Mouse (Mus musculus): ENCODE data around the gene Lamtor4. TPM values are rescaled to one million over a fixed set of nuclear protein-coding genes. Genes with fewer than 3 reads are reported as not detected.

The Lamtor4 gene
- 100 to 1,000 TPM in 1 of 2 experiments, 10 to 100 TPM in 1; 81.7 to 117 TPM for polyA plus RNA-seq (2017; shearing (Covaris generic))

DNA sequence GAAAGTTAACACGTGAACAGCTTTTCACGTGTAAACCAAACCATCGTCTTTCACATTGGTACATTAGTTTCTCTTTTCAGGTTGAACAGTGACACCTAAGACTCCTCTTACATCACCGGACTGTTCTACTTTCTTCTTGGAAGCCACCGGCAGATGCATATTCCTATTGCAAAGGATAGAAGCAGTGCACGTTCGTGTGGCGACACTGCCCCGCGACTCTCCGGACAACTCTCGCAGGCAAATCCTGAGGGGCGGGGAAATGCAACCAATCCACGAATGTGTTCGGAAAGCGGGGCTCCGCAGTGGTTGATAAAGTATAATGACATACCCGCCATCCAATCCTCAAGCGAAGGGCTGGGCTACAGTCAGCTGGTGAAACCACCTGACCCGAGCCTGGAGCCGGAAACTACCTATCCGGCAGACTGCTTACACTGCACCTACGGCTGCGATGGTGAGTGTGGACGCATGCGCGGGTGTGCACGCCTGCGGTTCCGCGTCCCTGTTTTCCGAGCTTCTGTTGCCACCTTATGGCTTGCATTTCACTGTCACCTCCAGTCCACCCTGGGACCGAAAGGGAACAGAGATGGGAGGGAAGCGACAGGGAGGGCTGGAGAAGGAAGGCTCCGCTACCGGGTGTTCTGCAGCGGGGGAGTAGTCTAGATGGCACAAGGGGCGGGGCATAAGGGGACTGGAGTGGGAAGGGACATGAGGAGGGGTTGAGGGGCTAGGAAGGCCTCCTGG lies at the start of gene Lamtor4:
TSS of gene Lamtor4 (plus strand) at position 130 of the 741 bp plus-strand sequence.

DNA sequence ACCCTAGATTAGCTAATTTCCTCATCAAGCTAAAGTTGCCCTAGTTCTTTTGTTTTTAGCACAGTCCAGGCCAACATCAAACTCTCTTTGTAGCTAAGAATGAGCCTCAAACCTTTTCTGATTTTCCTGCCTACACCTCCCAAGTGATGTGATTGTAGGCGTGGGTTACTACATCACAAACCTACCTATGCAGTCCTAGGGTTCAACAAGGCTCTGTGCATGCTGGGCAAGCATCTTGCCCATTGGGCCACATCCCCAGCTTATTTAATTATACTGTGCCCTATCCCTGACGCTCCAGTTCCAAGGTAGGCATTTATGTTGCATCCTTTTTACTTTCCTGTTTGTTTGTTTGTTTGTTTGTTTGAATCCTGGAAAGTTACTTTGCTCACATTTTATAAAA lies 29.6 kb upstream of the Lamtor4 start, which contains the start of gene Nxpe5:
TSS of gene Nxpe5 (plus strand) at position 199 of the 400 bp plus-strand sequence.

GRCm38 (mm10) chr5:138263260-138264206 lies 8.3 kb downstream of the Lamtor4 start, which contains the start of gene BC037034:
Gene BC037034 (minus strand): TSS chr5:138264033.

GRCm38 (mm10) chr5:138272409-138272923 lies 17.2 kb downstream of the Lamtor4 start, which contains the start of gene Gal3st4:
Gene Gal3st4 (minus strand): TSS chr5:138272840.

DNA sequence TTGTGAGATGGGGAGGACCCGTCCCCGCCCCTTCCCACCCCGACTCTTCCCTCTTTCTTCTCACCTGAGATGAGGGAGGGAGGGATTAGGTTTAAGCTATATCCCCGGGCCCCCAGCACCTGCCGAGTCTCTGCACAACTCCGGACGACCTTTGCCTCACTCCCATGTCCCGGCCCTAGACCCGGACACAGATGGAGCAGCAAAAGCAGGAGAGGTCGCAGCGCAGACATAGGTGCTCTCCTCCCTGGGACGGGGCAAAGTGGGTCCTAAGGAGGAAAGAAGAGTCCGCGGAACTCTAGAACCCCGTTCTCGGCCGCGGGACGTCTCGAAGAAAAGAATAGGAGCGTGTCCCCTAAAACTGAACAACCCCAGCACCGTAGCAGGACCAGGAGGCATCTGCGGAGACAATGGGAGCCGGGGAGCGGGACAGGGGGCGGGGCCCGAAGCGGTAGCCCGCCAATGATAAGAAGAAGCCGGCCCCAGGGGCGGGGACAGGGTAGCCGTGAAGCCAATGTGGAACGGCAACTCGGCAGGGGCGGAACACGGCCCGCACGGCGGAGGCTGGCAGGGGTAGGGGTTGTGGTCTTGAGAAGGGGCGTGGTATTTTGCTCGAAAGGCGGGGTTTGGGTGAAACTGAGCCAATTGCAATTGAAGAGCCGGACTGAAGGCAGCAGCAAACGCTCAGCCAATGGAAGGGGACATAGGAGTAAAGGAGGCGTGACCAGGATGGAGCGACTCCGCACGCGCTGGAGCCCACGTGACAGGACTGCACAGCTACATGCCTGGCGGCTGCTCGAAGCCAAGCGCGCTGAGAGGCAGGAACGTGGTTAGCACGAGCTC lies 24.5 kb downstream of the Lamtor4 start, which contains the start of the genes Gm43720, Gpc2 and Stag3:
TSS of gene Gm43720 (minus strand) at position 374 of the 840 bp plus-strand sequence.
TSS of gene Gpc2 (minus strand) at position 421 of the 840 bp plus-strand sequence.
TSS of gene Stag3 (plus strand) at position 656 of the 840 bp plus-strand sequence.

Other genes with a start within 250 kb of the Lamtor4 start
- under 1 TPM in 1 of 2 experiments, not detected in 1; 0.10 TPM for gene Smok3a, start 234.2 kb upstream of the Lamtor4 start, polyA plus RNA-seq (2017; shearing (Covaris generic))
- under 1 TPM in 1 of 2 experiments, not detected in 1; 0.50 TPM for gene Smok3b, start 234.1 kb upstream of the Lamtor4 start, polyA plus RNA-seq (2017; shearing (Covaris generic))
- gene Smok3c, start 202.3 kb upstream of the Lamtor4 start, polyA plus RNA-seq (2017; shearing (Covaris generic)) = under 1 TPM in 1 of 2 experiments, not detected in 1; 0.20 TPM
- gene Zkscan1, start 170.4 kb upstream of the Lamtor4 start, polyA plus RNA-seq (2017; shearing (Covaris generic)) = 10 to 100 TPM; 13.7 to 15.0 TPM
- 10 to 100 TPM; 25.9 to 26.6 TPM for gene Zscan21, start 138.6 kb upstream of the Lamtor4 start, polyA plus RNA-seq (2017; shearing (Covaris generic))
- 10 to 100 TPM; 13.8 to 18.1 TPM for gene Zfp113, start 99.7 kb upstream of the Lamtor4 start, polyA plus RNA-seq (2017; shearing (Covaris generic))
- gene Cops6, start 94.4 kb upstream of the Lamtor4 start, polyA plus RNA-seq (2017; shearing (Covaris generic)) = 100 to 1,000 TPM; 201 to 238 TPM
- gene Ap4m1, start 83.5 kb upstream of the Lamtor4 start, polyA plus RNA-seq (2017; shearing (Covaris generic)) = 10 to 100 TPM in 1 of 2 experiments, 1 to 10 TPM in 1; 4.1 to 11.6 TPM
- 10 to 100 TPM; 79.6 to 79.8 TPM for gene Mcm7, start 83.1 kb upstream of the Lamtor4 start, polyA plus RNA-seq (2017; shearing (Covaris generic))
- 10 to 100 TPM; 34.4 to 42.4 TPM for gene Taf6, start 68.0 kb upstream of the Lamtor4 start, polyA plus RNA-seq (2017; shearing (Covaris generic))
- 10 to 100 TPM; 13.7 to 14.6 TPM for gene Cnpy4, start 68.0 kb upstream of the Lamtor4 start, polyA plus RNA-seq (2017; shearing (Covaris generic))
- gene Mblac1, start 61.2 kb upstream of the Lamtor4 start, polyA plus RNA-seq (2017; shearing (Covaris generic)) = 1 to 10 TPM; 1.1 to 2.5 TPM
- gene Nxpe5, start 29.6 kb upstream of the Lamtor4 start, polyA plus RNA-seq (2017; shearing (Covaris generic)) = under 1 TPM; 0.06 to 0.86 TPM
- 10 to 100 TPM; 20.7 to 48.2 TPM for gene BC037034, start 8.6 kb downstream of the Lamtor4 start, polyA plus RNA-seq (2017; shearing (Covaris generic))
- gene Gal3st4, start 17.4 kb downstream of the Lamtor4 start, polyA plus RNA-seq (2017; shearing (Covaris generic)) = under 1 TPM; 0.28 to 0.37 TPM
- gene Gm43720, start 24.5 kb downstream of the Lamtor4 start, polyA plus RNA-seq (2017; shearing (Covaris generic)) = under 1 TPM in 1 of 2 experiments, not detected in 1; 0.28 TPM
- 1 to 10 TPM in 1 of 2 experiments, under 1 TPM in 1; 0.82 to 1.3 TPM for gene Gpc2, start 24.5 kb downstream of the Lamtor4 start, polyA plus RNA-seq (2017; shearing (Covaris generic))
- 1 to 10 TPM in 1 of 2 experiments, under 1 TPM in 1; 0.85 to 3.1 TPM for gene Stag3, start 24.8 kb downstream of the Lamtor4 start, polyA plus RNA-seq (2017; shearing (Covaris generic))
- gene Pvrig, start 86.5 kb downstream of the Lamtor4 start, polyA plus RNA-seq (2017; shearing (Covaris generic)) = 10 to 100 TPM in 1 of 2 experiments, 1 to 10 TPM in 1; 2.5 to 37.9 TPM
- gene Zfp157, start 186.0 kb downstream of the Lamtor4 start, polyA plus RNA-seq (2017; shearing (Covaris generic)) = 10 to 100 TPM; 13.4 to 24.2 TPM